Mouse (Mus musculus): Measurements from ENCODE around the gene Hsp90ab1. TPM values are rescaled to one million over a fixed set of nuclear protein-coding genes. Genes with fewer than 3 reads are reported as not detected.
A peak's percentile ranks its signal among the peaks of the same experiment; 100 is the strongest.

The Hsp90ab1 gene
- polyA plus RNA-seq, 1 experiment from 2014 or later: 1,682 TPM

GRCm38 (mm10) chr17:45543115-45543514 lies 30.0 kb downstream of the Hsp90ab1 start:
- H3K27me3 ChIP-seq: peaks cover 99% of the 10 kb centered on the region
- ATAC-seq (ENCODE audit: low FRiP score, low read depth): no peak
- H3K4me1 ChIP-seq: peaks cover 22% of the 10 kb centered on the region
- H3K36me3 ChIP-seq: peaks cover 21% of the 10 kb centered on the region
- no peaks in the 10 kb centered on the region for H3K9me3 ChIP-seq
- H3K27ac ChIP-seq: no peak overlapping the region
- H3K9ac ChIP-seq: no peak overlapping the region
- no peak overlapping the region for H3K4me3 ChIP-seq
- H3K4me2 ChIP-seq (replicated peaks): no peak overlapping the region
- 27% methylated on average over 1 of the region's 1 CpGs for WGBS

- WGBS: 78% methylated on average over 2 of the region's 2 CpGs
- peaks cover 99% of the 10 kb centered on the region for H3K27me3 ChIP-seq
- H3K9me3 ChIP-seq: no peaks in the 10 kb centered on the region
- ATAC-seq (ENCODE audit: low FRiP score, low read depth): no peak
- H3K9ac ChIP-seq: no peak overlapping the region
- H3K36me3 ChIP-seq: peaks cover 21% of the 10 kb centered on the region
- H3K27ac ChIP-seq: no peak overlapping the region
- H3K4me1 ChIP-seq: peaks cover 20% of the 10 kb centered on the region
- H3K4me3 ChIP-seq: no peak overlapping the region
- no peak overlapping the region for H3K4me2 ChIP-seq (replicated peaks)
Observed at GRCm38 (mm10) chr17:45542705-45543104, 30.4 kb downstream of the Hsp90ab1 start.

GRCm38 (mm10) chr17:45542129-45542528 lies 30.9 kb downstream of the Hsp90ab1 start:
- Histone ChIP-seq H3K36me3 (peaks cover 21% of the 10 kb centered on the region), H3K4me2 (replicated peaks) (no peak overlapping the region), H3K9ac (no peak overlapping the region), H3K4me3 (no peak overlapping the region), H3K4me1 (peaks cover 20% of the 10 kb centered on the region), H3K27me3 (peaks cover 95% of the 10 kb centered on the region), H3K9me3 (no peaks in the 10 kb centered on the region), H3K27ac (no peak overlapping the region)
- 35% methylated on average over 6 of the region's 6 CpGs for WGBS
- ATAC-seq (ENCODE audit: low FRiP score, low read depth): no peak

GRCm38 (mm10) chr17:45539664-45540063 lies 33.4 kb downstream of the Hsp90ab1 start:
- no peak overlapping the region for H3K4me3 ChIP-seq
- H3K27ac ChIP-seq: no peak overlapping the region
- H3K27me3 ChIP-seq: peaks cover 95% of the 10 kb centered on the region
- no peak overlapping the region for H3K9ac ChIP-seq
- no peaks in the 10 kb centered on the region for H3K9me3 ChIP-seq
- H3K4me2 ChIP-seq (replicated peaks): no peak overlapping the region
- WGBS: 78% methylated on average over 21 of the region's 21 CpGs
- H3K4me1 ChIP-seq: peaks cover 9% of the 10 kb centered on the region
- ATAC-seq (ENCODE audit: low FRiP score, low read depth): no peak
- peaks cover 4% of the 10 kb centered on the region; the same call in 1 of the 2 replicates for H3K36me3 ChIP-seq

- H3K27me3 ChIP-seq: peaks cover 91% of the 10 kb centered on the region
- no peak for ATAC-seq (ENCODE audit: low FRiP score, low read depth)
- 62% methylated on average over 4 of the region's 4 CpGs for WGBS
Observed at GRCm38 (mm10) chr17:45538394-45538793, 34.7 kb downstream of the Hsp90ab1 start.

GRCm38 (mm10) chr17:45536264-45536663 lies 36.8 kb downstream of the Hsp90ab1 start:
- ATAC-seq (ENCODE audit: low FRiP score, low read depth): no peak
- H3K4me1 ChIP-seq: no peaks in the 10 kb centered on the region
- 9% methylated on average over 5 of the region's 5 CpGs for WGBS
- no peaks in the 10 kb centered on the region for H3K36me3 ChIP-seq
- no peak overlapping the region for H3K9ac ChIP-seq
- no peaks in the 10 kb centered on the region for H3K9me3 ChIP-seq
- H3K4me3 ChIP-seq: no peak overlapping the region
- H3K27me3 ChIP-seq: peaks cover 91% of the 10 kb centered on the region
- H3K27ac ChIP-seq: no peak overlapping the region
- H3K4me2 ChIP-seq (replicated peaks): no peak overlapping the region

More at GRCm38 (mm10) chr17:45538394-45538793, 34.7 kb downstream of the Hsp90ab1 start:
- Histone ChIP-seq H3K9me3 (no peaks in the 10 kb centered on the region), H3K4me1 (no peaks in the 10 kb centered on the region), H3K27ac (no peak overlapping the region), H3K4me3 (no peak overlapping the region), H3K9ac (no peak overlapping the region), H3K36me3 (no peaks in the 10 kb centered on the region), H3K4me2 (replicated peaks) (no peak overlapping the region)

- Histone ChIP-seq H3K4me3 (no peak overlapping the region), H3K27ac (no peak overlapping the region), H3K36me3 (no peaks in the 10 kb centered on the region), H3K4me2 (replicated peaks) (no peak overlapping the region), H3K9me3 (no peaks in the 10 kb centered on the region), H3K9ac (no peak overlapping the region), H3K27me3 (peaks cover 90% of the 10 kb centered on the region), H3K4me1 (no peaks in the 10 kb centered on the region)
- ATAC-seq (ENCODE audit: low FRiP score, low read depth): no peak
- 53% methylated on average over 15 of the region's 15 CpGs for WGBS
Observed at GRCm38 (mm10) chr17:45532896-45533295, 40.2 kb downstream of the Hsp90ab1 start.

- Histone ChIP-seq H3K9ac (no peak overlapping the region), H3K36me3 (no peaks in the 10 kb centered on the region), H3K4me2 (replicated peaks) (no peak overlapping the region), H3K9me3 (no peaks in the 10 kb centered on the region), H3K4me1 (no peaks in the 10 kb centered on the region), H3K4me3 (no peak overlapping the region), H3K27me3 (peaks cover 86% of the 10 kb centered on the region), H3K27ac (no peak overlapping the region)
- WGBS: 46% methylated on average over 13 of the region's 13 CpGs
- no peak for ATAC-seq (ENCODE audit: low FRiP score, low read depth)
Observed at GRCm38 (mm10) chr17:45530346-45530782, 42.7 kb downstream of the Hsp90ab1 start.

GRCm38 (mm10) chr17:45526571-45526970 lies 46.5 kb downstream of the Hsp90ab1 start:
- 17% methylated on average over 5 of the region's 5 CpGs for WGBS
- Histone ChIP-seq H3K27ac (no peak overlapping the region), H3K4me1 (peaks cover 6% of the 10 kb centered on the region; the same call in 1 of the 2 replicates), H3K27me3 (peaks cover 70% of the 10 kb centered on the region), H3K9ac (no peak overlapping the region), H3K4me2 (replicated peaks) (no peak overlapping the region), H3K9me3 (no peaks in the 10 kb centered on the region), H3K36me3 (no peaks in the 10 kb centered on the region), H3K4me3 (no peak overlapping the region)
- ATAC-seq (ENCODE audit: low FRiP score, low read depth): no peak

GRCm38 (mm10) chr17:45524961-45525360 lies 48.1 kb downstream of the Hsp90ab1 start:
- H3K9me3 ChIP-seq: no peaks in the 10 kb centered on the region
- H3K36me3 ChIP-seq: peaks cover 10% of the 10 kb centered on the region
- H3K27ac ChIP-seq: no peak overlapping the region
- H3K4me3 ChIP-seq: no peak overlapping the region
- no peak for ATAC-seq (ENCODE audit: low FRiP score, low read depth)
- H3K9ac ChIP-seq: no peak overlapping the region
- H3K27me3 ChIP-seq: peaks cover 55% of the 10 kb centered on the region
- no peak overlapping the region for H3K4me2 ChIP-seq (replicated peaks)
- 33% methylated on average over 4 of the region's 4 CpGs for WGBS
- H3K4me1 ChIP-seq: peaks cover 11% of the 10 kb centered on the region; the same call in 1 of the 2 replicates

- Histone ChIP-seq H3K27me3 (peaks cover 42% of the 10 kb centered on the region), H3K4me1 (peaks cover 11% of the 10 kb centered on the region; the same call in 1 of the 2 replicates), H3K4me2 (replicated peaks) (peak within 1 kb of the TSS; percentile 84), H3K9me3 (no peaks in the 10 kb centered on the region), H3K9ac (peak within 1 kb of the TSS; percentile 66), H3K36me3 (peaks cover 27% of the 10 kb centered on the region), H3K4me3 (peak within 1 kb of the TSS; percentile 43), H3K27ac (no peak within 1 kb of the TSS)
- under 1% methylated on average over 21 of the region's 21 CpGs for WGBS
- ATAC-seq (ENCODE audit: low FRiP score, low read depth): peak; percentile 81; the same call in 1 of the 2 replicates
Observed at GRCm38 (mm10) chr17:45523263-45523662, 49.8 kb downstream of the Hsp90ab1 start, which contains the start of gene Tcte1. Gene Tcte1 (plus strand): TSS chr17:45523434.

GRCm38 (mm10) chr17:45520136-45520535 lies 52.9 kb downstream of the Hsp90ab1 start:
- Histone ChIP-seq H3K4me3 (no peak overlapping the region), H3K4me2 (replicated peaks) (no peak overlapping the region), H3K27ac (no peak overlapping the region), H3K9me3 (no peaks in the 10 kb centered on the region), H3K9ac (no peak overlapping the region), H3K4me1 (peaks cover 11% of the 10 kb centered on the region; the same call in 1 of the 2 replicates), H3K27me3 (peaks cover 18% of the 10 kb centered on the region), H3K36me3 (peaks cover 49% of the 10 kb centered on the region)
- WGBS: 67% methylated on average over 11 of the region's 11 CpGs
- no peak for ATAC-seq (ENCODE audit: low FRiP score, low read depth)

Measured in limb, embryonic 13.5 days (tissue).